Mouse (Mus musculus) liver, postnatal 0 days (tissue): ENCODE data around the gene Pcgf3.

ENCODE experiments used
- CTCF ChIP-seq: sonication (generic); IDR thresholded peaks from 2 replicates; pipeline ENCODE4 v1.5.1; 2016; ENCODE audit warnings: antibody characterized with exemption, low read depth
- EP300 ChIP-seq: IDR thresholded peaks from 2 replicates; pipeline ENCODE4 v1.6.1; 2016; ENCODE audit warnings: antibody characterized with exemption, low read depth, mild to moderate bottlenecking

DNA sequence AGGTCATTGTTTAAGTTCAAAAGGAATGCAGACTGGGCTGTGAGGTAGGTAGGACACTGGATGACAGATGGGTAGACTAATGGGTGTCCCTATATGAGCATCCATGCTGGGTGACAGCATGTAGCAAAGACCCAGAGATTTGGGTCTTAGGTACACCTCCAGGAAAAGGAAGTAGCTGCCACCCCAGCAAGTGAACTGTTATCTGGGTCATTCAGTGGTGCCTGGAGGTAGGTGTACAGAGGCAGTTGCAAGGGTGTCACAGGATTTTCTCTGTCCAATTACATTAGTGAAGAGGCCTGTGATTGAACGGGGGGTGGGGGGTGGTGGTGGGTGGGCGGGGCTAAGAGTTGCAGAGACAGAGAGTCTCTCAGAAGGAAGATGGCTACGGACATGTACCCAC, 55.6 kb downstream of the Pcgf3 start:
- TF ChIP-seq CTCF, result no peak
- no peak for TF ChIP-seq EP300
